Mouse (Mus musculus) heart, embryonic 10.5 days (tissue): ENCODE measurements around the gene Sdhb. TPM values are rescaled to one million over a fixed set of nuclear protein-coding genes. Genes with fewer than 3 reads are reported as not detected.

Source experiments
- DNase-seq: peaks from one replicate; pipeline ENCODE4 v3.0.0-alpha.2; 2017; ENCODE audit warnings: low spot score
- H3K27ac ChIP-seq: fragments of 300-500 bp; sonication (generic); 2 replicates; pipeline ENCODE4 v1.5.1; 2016; ENCODE audit warnings: mild to moderate bottlenecking
- H3K27me3 ChIP-seq: fragments of 300-500 bp; sonication (generic); 2 replicates; pipeline ENCODE4 v1.6.1; 2016; ENCODE audit warnings: mild to moderate bottlenecking; ENCODE audit not compliant: poor library complexity, insufficient read depth, severe bottlenecking
- H3K36me3 ChIP-seq: fragments of 300-500 bp; sonication (generic); 2 replicates; pipeline ENCODE4 v1.6.1; 2016; ENCODE audit warnings: mild to moderate bottlenecking, moderate library complexity
- H3K4me1 ChIP-seq: fragments of 300-500 bp; sonication (generic); 2 replicates; pipeline ENCODE4 v1.6.1; 2016; ENCODE audit warnings: mild to moderate bottlenecking
- H3K4me3 ChIP-seq: fragments of 300-500 bp; sonication (generic); 2 replicates; pipeline ENCODE4 v1.5.1; 2016; ENCODE audit warnings: mild to moderate bottlenecking, moderate library complexity
- H3K9me3 ChIP-seq: fragments of 300-500 bp; sonication (generic); 2 replicates; pipeline ENCODE4 v1.6.1; 2016; ENCODE audit warnings: mild to moderate bottlenecking, moderate library complexity
- WGBS: fragments of 180-500 bp; shearing (Covaris S2); methylation state at CpG from one replicate; pipeline ENCODE4 v1.1.7; 2016; 5-methylcytosine and 5-hydroxymethylcytosine counted together
- polyA plus RNA-seq: library from polyadenylated mRNA; unstranded; fragments of >200 nt; fragmentation: Nextera tagmentation; extraction: Ambion mirVana; gene quantifications from 2 replicates; pipeline ENCODE4 v1.2.1, GENCODE M21; 2016

Gene Sdhb
- polyA plus RNA-seq, 1 experiment from 2014 or later, result 605 TPM

DNA sequence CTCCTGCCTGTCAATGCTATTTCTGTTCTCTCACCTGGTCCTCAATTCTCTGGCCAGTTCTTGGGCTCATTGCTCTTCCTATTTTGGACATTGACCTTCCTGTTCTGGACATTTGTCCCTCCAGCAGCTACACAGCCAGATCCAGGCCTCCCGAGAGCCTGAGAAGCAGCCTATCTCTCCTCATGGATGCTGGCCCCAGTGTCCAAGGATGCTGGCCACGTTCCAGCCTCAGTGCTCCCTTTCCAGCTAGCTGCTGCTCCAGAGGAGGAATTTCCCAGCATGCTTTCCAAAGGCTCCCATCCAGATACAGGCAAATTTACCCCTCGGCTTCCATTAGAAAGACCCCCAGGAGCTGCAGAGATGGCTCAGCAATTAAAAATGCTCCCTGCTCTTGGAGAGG, 10.4 kb upstream of the Sdhb start:
- Histone ChIP-seq H3K27me3 (peaks cover 11% of the 10 kb centered on the region; the same call in 1 of the 2 replicates), H3K27ac (no peak overlapping the region), H3K9me3 (no peaks in the 10 kb centered on the region), H3K4me3 (no peak overlapping the region), H3K4me1 (0 out of 2 replicates have a peak, but pooled peaks cover 7% of the 10 kb centered on the region), H3K36me3 (no peaks in the 10 kb centered on the region)
- no peak for DNase-seq
- WGBS, result 71% methylated on average over 3 of the region's 3 CpGs

DNA sequence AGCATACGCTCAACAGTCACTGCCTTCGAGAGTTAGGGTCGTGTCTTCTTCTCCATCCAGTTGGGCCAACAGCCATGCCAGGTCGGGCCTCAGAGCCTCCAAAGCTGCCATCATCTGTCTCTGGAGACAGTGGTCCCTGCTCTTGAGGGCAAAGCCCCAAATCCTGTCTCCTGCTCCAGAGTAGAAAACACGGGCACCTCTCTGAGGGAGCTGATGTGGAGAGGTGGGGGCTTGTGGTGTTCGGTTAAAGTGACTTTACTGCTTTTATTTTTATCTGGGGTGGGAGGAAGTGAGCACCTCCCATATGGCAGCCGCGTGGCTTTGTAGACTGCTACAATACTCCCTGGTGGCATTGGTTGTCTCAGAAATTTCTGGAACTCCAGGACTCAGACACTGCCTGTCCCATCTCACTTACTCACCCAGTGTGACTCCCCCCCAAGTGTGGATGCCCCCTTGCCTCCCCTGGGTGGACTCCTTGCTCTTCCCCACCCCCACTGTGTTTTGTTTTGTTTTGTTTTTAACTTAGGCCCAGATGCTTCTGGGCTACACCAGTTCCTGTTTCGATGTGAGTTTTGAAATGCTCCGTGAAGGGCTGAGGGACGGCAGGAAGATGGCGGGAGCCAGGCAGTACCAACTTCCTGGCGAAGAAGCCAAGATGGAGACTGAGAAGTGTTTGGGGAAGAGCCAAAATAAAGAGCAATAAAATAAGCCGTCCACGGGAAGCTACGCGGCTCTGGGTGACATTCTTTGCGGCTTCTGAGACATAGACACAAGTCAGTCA, 9.0 kb upstream of the Sdhb start:
- no peaks in the 10 kb centered on the region for H3K9me3 ChIP-seq
- no peak for DNase-seq
- peaks cover 19% of the 10 kb centered on the region for H3K27me3 ChIP-seq
- no peak overlapping the region for H3K27ac ChIP-seq
- peaks cover 8% of the 10 kb centered on the region; the same call in 1 of the 2 replicates for H3K4me1 ChIP-seq
- WGBS, result 83% methylated on average over 18 of the region's 18 CpGs
- H3K36me3 ChIP-seq, result no peaks in the 10 kb centered on the region
- H3K4me3 ChIP-seq, result no peak overlapping the region

DNA sequence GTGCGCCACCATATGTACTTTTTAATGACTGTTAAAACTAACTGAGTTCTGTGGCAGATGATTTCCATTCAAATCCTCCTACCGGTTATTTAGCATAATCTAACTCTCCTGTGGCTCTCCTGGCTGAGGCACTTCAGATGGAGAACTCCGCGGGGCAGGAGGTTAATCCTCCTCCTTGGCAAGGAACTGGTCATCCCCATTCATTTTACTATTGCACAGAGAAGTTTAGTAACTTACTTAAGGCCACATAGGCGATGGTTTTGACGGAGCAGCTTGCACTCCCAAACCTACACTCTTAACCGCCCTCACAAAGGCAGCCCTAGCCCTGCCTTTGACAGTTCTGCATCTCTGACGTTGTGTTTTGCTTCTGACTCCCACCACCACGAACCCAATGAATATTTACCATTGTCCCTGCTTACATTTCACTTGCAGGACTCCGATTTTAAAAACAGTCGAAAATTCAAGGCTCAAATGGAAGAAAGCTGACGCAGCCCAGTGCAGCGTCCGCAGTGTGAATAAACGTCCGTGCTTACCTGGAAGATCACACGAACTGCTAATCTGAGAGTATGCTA, 3.8 kb upstream of the Sdhb start:
- Histone ChIP-seq H3K4me1 (peaks cover 45% of the 10 kb centered on the region), H3K27me3 (peaks cover 14% of the 10 kb centered on the region), H3K4me3 (peak overlapping the region; percentile 58), H3K9me3 (no peaks in the 10 kb centered on the region), H3K27ac (peak overlapping the region; percentile 73), H3K36me3 (no peaks in the 10 kb centered on the region)
- DNase-seq, result no peak
- WGBS, result 9% methylated on average over 17 of the region's 17 CpGs

DNA sequence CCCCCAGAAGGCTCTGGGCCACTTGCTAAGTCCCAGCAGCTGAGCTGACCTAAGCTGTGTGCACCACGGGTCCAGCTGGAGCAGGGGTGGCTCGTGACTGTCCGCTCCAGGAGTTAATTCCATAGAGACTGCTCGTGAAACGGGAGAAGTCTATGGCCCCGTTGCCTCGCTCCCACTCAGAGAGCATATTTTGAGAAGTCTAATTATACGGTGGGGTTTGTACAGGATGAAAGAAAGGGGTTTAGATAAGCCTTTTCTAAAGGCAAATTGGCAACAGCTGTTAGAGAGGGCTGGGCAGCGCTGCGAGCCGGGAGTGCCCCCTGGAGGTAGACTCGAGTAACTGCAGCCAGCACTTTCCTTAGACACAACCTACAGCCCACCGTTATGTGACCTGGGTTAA, 3.3 kb upstream of the Sdhb start:
- peaks cover 50% of the 10 kb centered on the region for H3K4me1 ChIP-seq
- peak; percentile 87 for DNase-seq
- no peaks in the 10 kb centered on the region for H3K9me3 ChIP-seq
- H3K4me3 ChIP-seq, result peak overlapping the region; percentile 58
- under 1% methylated on average over 13 of the region's 13 CpGs for WGBS
- peak overlapping the region; percentile 73 for H3K27ac ChIP-seq
- H3K36me3 ChIP-seq, result no peaks in the 10 kb centered on the region
- H3K27me3 ChIP-seq, result peaks cover 14% of the 10 kb centered on the region

DNA sequence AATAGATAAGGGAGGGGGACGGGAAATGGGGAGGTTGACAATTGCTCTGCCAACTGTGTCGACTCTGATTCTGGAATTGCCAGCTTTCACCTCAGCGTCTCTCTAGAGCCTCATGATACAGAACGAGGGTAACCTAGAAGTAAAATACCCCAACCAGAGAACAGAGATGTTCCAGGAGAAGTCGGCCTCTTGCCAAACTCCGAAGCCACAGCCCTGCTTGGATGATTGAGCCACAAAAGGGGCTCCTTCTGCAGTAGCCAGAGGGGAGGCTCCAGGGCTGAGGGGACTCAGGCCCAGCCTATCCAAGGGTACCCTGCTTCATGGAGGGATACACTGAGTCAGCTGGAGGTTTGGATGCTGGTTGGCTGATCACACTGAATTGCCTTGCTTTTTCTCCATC, 2.7 kb upstream of the Sdhb start:
- H3K4me3 ChIP-seq, result no peak overlapping the region
- H3K4me1 ChIP-seq, result peaks cover 56% of the 10 kb centered on the region
- peaks cover 14% of the 10 kb centered on the region for H3K27me3 ChIP-seq
- DNase-seq, result no peak
- no peaks in the 10 kb centered on the region for H3K9me3 ChIP-seq
- WGBS, result 48% methylated on average over 6 of the region's 6 CpGs
- H3K27ac ChIP-seq, result no peak overlapping the region; the same call in 1 of the 2 replicates
- H3K36me3 ChIP-seq, result no peaks in the 10 kb centered on the region

DNA sequence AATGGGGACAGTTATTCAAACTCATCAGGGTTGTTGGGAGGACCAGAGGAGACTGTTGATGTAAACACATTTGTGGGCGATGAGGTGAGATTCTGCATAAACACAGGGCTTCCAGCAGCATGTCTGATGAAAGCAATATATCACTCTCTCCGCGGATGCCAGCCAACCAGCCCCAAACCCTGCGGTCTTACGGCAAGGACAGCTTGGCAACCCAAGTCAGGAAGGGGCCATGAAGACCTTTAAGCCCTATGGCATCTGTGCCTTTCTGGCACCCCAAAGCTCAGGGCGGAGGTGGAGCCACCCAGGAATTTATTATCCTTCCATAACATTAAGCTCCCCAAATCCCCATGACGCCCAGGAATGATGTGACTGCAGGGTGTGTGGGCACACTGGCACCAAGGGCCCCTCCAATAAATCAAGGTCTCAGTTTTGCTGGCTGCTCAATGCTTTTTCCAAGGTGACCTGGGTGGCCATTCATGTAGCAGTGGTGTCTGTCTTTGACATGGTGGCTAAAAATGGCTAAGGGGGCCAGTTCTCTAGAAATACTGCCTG, 1.8 kb upstream of the Sdhb start:
- whole genome bisulfite sequencing, result 85% methylated on average over 7 of the region's 7 CpGs
- H3K4me1 ChIP-seq, result peaks cover 61% of the 10 kb centered on the region
- H3K27me3 ChIP-seq, result peaks cover 14% of the 10 kb centered on the region
- H3K27ac ChIP-seq, result 0 out of 2 replicates have a peak overlapping the region, but pooled peaks have one; percentile 3
- H3K9me3 ChIP-seq, result no peaks in the 10 kb centered on the region
- H3K4me3 ChIP-seq, result no peak overlapping the region
- H3K36me3 ChIP-seq, result no peaks in the 10 kb centered on the region
- DNase-seq, result no peak

DNA sequence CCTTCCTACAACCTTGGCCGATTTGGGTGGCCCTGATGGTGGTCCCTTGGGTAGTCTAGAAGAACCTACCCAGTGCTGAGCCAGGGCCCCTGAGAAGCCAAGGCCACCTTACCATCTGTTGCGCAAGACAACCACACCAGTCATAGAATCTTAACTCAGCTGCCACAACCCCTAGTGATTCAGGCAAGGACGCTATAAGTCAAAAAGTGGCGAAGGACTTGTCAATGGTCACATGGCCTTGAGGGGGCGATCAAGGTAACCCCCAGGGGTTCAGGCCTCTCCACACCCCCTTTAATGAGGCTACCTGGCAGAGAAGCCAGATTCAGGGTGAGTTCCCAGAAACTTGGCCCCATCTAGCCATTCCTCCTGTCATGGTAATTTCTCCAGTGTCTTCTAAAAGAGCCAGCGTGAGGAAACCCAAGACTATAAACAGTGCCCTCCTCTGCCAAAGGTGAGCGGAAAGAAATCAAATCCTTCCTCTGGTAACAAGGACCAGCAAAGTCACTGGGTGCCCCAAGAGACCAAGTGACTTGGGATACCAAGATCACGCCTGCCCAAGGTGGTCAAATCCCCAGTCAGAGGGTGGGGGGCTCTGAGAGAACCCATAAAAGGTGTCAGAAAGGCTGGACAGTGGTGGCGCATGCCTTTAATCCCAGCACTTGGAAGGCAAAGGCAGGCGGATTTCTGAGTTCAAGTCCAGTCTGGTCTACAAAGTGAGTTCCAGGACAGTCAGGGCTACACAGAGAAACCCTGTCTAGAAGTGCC, 1.1 kb upstream of the Sdhb start:
- Histone ChIP-seq H3K4me3 (peak overlapping the region; percentile 99; the same call in 1 of the 2 replicates), H3K4me1 (peaks cover 62% of the 10 kb centered on the region), H3K9me3 (no peaks in the 10 kb centered on the region), H3K27ac (peak overlapping the region; percentile 99), H3K27me3 (peaks cover 14% of the 10 kb centered on the region), H3K36me3 (no peaks in the 10 kb centered on the region)
- no peak for DNase-seq
- 80% methylated on average over 10 of the region's 10 CpGs for WGBS

DNA sequence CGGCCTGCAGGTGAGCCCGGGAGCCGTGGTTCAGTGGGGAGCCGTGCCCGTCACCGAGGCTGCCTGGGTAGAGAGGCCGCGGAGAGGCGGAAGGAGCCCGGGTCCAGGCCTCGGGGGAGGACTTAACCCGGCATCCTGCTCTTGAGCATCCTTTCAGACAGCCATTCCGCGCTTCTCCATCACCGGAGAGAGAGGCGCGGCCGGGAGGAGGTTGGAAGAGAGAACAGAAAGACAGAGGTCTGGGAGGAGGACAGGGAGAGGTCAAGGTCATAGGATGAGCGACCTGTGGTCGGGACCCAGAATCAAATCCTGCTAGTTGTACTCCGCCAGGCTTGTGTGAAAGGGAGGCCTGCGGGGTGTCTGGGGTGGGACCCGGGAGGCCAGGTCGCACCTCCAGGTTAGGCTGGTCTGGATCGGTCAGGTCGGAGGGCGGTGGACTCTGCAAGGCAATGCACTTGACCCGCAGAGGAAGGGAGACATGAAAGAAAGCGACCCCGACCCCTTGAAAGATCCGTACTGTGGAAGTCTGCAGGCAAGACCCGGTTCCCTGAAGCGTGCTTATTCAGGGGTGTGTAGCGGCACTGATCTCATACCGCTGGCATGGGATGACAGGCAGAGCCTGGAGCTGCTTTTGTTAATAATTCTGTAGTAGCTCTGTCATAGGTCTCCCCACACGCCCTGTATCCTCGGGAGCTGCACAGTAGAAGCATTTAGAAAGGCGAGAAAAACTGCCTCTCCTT, 634 bp downstream of the Sdhb start:
- no peaks in the 10 kb centered on the region for H3K9me3 ChIP-seq
- peak overlapping the region; percentile 99 for H3K4me3 ChIP-seq
- 2% methylated on average over 38 of the region's 38 CpGs for WGBS
- no peak for DNase-seq
- peaks cover 62% of the 10 kb centered on the region for H3K4me1 ChIP-seq
- H3K27ac ChIP-seq, result peak overlapping the region; percentile 99
- peaks cover 5% of the 10 kb centered on the region for H3K27me3 ChIP-seq
- peaks cover 10% of the 10 kb centered on the region for H3K36me3 ChIP-seq

DNA sequence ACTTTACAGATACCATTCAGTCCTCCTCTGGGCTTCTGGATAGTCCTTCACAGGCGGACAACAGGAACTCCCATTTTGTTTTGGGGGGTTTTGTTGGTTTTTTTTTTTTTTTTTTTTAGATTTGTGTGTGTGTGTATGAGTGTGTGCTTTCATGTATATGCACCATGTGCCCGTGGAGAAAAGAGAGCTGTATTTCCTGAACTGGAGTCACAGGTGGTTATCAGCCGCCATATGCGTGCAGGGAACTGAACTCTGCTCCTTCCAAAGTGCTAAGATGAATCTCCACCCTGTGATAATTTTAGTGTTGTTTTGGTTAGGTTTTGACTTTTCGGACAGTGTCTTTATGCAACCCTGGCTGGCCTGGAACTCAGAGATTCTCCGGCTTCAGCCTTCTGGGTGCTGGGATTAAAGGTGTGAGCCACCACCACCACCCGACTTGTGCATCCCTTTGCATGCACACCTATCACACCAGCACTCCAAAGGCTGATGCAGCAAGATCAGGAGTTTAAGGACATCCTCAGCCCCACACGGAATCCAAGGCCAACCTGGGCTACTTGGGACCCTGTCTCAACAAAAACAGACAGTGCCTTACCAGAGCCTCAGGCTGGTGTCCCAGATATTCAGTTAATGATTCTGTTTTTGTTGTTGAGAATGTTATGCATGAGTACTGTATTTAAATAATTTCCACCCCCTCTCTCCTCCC, 1.4 kb downstream of the Sdhb start:
- WGBS, result 70% methylated on average over 8 of the region's 8 CpGs
- peak overlapping the region; percentile 99 for H3K4me3 ChIP-seq
- H3K4me1 ChIP-seq, result peaks cover 55% of the 10 kb centered on the region
- peaks cover 17% of the 10 kb centered on the region for H3K36me3 ChIP-seq
- no peaks in the 10 kb centered on the region for H3K27me3 ChIP-seq
- H3K9me3 ChIP-seq, result no peaks in the 10 kb centered on the region
- DNase-seq, result no peak
- H3K27ac ChIP-seq, result peak overlapping the region; percentile 99

DNA sequence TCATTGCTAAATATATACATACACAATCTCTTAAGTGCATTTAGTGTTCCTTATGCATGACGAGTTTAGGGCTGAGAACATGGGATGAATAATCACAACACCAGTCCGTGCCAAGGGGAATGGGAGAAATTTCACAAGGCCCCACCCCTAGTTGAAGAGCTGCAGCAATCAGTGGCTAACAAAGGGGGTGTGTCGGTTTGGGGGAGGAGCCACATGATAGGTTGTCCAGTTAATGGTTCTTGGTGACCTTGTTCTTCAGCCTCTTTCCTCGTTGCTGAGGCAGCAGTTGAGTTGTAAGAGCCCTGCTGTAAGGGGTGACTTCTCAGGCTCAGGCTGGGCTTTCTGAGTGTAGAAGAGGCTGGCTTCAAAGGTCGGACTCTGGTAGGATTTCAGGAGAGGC, 1.9 kb downstream of the Sdhb start:
- 40% methylated on average over 5 of the region's 5 CpGs for WGBS
- Histone ChIP-seq H3K9me3 (no peaks in the 10 kb centered on the region), H3K27me3 (no peaks in the 10 kb centered on the region), H3K4me1 (peaks cover 49% of the 10 kb centered on the region), H3K27ac (no peak overlapping the region), H3K4me3 (peak overlapping the region; percentile 9; the same call in 1 of the 2 replicates), H3K36me3 (peaks cover 23% of the 10 kb centered on the region)
- DNase-seq, result no peak

DNA sequence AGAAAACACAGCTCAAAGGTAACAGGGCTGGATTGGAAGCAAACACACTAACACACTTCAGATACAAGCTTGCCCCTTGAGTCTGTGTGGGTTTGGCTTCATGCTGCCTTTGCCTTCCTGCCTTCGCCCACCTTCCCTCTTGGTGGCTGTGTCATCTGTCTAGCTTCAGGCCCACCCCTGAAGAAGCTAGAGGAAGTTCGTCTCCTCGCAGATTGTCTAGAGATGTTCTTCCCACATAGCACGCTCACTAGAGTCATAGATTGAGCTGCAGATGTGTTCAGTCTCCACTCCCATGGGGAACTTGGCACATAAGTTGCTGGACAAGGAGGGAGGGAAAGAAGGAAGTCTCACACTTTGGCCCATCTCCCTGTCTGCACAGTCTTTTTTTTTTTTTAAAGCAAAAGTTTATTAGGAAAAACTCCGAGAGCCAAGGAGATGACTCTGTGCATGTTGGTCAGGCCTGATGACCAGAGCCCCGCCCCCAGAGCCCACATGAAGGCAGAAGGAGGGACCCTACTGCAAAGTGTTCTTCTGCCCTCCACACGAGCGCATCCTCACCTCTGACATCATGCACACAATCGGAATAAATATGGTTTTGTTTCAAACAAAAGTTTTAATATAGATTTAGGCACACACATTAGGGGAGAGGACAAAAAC, 3.1 kb downstream of the Sdhb start:
- 85% methylated on average over 9 of the region's 9 CpGs for WGBS
- Histone ChIP-seq H3K4me3 (no peak overlapping the region), H3K36me3 (peaks cover 33% of the 10 kb centered on the region), H3K4me1 (peaks cover 39% of the 10 kb centered on the region), H3K27me3 (no peaks in the 10 kb centered on the region), H3K9me3 (no peaks in the 10 kb centered on the region), H3K27ac (no peak overlapping the region)
- DNase-seq, result no peak
